Mouse (Mus musculus): ENCODE measurements around the gene Ldlr.

Ldlr gene

GRCm38 (mm10) chr9:21726218-21726975, 3.1 kb downstream of the Ldlr start:
- DNase-seq, result no peak

- no peak for DNase-seq
These were observed 5.1 kb downstream of the Ldlr start for GRCm38 (mm10) chr9:21728261-21728832.

DNA sequence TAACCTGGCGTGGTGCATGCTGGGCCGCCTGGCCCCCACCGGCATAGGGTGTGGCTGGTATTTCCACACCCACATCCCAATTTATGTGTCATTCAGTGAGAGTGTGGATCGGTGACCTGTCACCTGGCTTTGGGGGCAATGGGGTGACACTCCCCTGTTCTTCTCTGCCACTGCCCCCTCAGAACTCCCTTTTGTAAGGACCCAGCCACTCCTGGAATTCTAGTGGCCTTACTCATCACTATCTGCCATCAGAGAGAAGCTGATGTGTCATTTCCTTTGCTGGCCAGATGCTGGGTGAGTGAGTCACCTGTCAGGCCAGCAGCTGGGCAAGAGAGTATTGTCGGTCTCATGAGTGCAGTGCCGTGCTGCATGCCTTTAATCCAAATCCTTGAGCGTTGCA, 6.0 kb downstream of the Ldlr start:
- no peak for DNase-seq

DNA sequence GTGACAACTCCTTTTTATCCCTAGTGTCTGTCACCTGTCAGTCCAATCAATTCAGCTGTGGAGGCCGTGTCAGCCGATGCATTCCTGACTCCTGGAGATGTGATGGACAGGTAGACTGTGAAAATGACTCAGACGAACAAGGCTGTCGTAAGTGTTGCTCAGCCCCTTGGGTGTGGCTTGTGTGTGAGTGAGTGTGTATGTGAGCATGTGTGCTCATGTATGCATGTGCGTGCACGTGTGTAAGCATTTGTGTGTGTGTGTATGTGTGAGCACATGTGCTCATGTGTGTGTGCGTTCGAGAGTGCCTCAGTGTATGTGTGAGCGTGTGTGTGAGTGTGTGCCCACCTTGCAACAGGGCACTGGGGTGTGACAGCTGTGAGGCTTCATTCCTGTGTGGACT, 9.0 kb downstream of the Ldlr start:
- no peak for DNase-seq

- DNase-seq, result no peak
These were observed 10.2 kb downstream of the Ldlr start for GRCm38 (mm10) chr9:21733446-21733845.

- DNase-seq, result no peak
These were observed 10.7 kb downstream of the Ldlr start for GRCm38 (mm10) chr9:21733989-21734388.

DNA sequence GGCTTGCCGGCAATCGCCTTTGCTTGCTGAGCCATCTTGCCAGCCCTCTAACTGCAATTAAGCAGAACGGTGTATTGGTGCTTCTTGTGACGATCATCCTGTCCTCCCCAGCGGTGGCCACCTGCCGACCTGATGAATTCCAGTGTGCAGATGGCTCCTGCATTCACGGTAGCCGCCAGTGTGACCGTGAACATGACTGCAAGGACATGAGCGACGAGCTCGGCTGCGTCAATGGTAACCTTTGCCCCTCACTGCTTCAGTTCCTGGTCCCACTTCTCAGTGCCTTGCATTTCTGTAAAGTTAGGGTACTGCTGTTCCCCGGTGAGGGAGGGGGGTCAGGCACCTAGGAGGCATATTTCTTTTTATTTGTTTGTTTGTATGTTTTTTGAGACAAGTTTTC, 11.8 kb downstream of the Ldlr start:
- DNase-seq, result no peak

DNA sequence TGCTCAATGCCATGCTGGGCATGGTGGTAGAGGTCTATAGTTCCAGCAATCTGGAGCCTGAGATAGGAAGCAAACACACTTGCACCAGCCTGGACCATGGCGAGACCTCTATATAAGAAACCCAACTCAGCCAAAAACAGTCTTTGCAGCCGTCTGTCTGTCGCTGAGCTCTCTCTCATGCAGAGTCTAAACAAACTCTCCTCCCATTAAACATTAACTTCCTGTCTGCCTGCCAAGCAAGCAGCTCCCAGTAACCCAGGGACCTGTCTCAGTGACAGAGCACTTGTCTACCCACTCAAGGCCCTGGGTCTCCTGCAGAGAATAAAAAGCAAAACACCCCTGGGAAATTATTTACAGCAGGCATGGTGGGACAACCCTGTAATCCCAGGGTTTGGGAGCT, 13.3 kb downstream of the Ldlr start:
- DNase-seq, result peak; percentile 74

DNA sequence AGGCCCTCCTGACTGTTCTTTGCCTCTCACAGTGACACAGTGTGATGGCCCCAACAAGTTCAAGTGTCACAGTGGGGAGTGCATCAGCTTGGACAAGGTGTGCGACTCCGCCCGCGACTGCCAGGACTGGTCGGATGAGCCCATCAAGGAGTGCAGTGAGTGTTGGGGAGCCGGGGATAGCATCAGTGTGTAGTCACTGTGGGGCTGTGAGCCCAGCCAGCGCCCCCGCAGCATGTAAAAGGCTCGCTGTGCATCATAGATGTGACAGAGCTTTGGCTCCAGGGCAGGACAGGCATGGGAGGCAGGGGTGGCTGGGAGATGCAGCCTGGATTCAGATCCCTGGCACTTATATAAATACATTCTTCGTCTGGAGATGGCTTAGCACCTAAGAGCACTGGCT, 13.9 kb downstream of the Ldlr start:
- DNase-seq, result no peak

DNA sequence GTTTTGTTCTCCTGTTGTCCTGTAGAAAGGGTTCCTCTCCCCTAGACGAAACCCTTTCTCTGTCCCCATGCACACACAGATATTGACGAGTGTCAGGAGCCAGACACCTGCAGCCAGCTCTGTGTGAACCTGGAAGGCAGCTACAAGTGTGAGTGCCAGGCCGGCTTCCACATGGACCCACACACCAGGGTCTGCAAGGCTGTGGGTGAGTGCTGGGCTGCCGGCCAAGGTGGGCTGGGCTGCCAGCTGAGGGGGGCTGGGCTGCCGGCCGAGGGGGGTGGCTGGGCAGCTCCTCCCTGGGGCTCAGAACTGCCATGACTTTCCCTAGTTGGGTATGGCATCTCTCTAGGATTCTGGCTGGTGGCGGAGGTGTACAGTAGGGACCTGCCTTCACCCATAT, 15.5 kb downstream of the Ldlr start:
- no peak for DNase-seq

GRCm38 (mm10) chr9:21740427-21740826, 17.1 kb downstream of the Ldlr start:
- no peak for DNase-seq

GRCm38 (mm10) chr9:21741514-21741913, 18.2 kb downstream of the Ldlr start:
- DNase-seq, result no peak

- DNase-seq, result no peak
These were observed 24.0 kb downstream of the Ldlr start for GRCm38 (mm10) chr9:21747238-21747774.

DNA sequence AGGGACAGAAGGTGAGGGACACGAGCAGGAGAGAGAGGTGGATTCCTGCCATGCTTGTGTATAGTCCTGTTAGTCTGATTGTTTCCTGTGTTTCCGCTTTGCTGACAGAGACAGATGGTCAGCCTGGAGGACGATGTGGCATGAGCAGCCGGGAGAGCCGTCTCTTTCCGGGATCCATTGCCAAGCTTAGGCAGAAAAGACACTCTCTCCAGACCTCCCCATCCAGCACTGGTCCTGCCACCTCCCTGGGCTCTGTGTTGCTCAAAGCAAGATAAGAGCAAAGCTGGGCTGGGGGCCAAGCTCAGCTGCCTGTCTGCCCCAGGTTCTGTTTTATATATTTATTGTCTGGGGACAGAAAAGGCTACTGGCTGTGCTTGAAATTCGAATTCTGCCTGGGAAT, 24.8 kb downstream of the Ldlr start:
- DNase-seq, result peak; percentile 81

DNA sequence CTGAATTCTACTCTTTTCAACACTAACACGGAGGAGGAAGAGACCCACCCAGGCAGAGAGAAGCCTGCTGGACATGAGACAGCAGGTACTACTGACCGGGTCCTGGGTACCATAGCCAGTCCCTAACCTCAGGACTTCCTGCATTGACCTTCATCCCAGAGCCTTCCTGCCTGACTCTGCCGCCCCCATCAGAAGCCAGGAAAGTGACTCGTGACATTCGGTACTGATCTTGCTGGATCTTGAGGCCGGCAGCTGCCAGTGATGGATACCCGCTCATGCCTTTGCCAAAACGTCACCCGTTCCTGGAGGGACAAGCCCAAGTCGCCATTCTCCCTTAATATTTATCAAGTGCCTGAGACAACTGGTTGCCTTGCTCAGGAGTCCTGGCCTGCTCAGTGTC, 25.2 kb downstream of the Ldlr start:
- DNase-seq, result no peak

GRCm38 (mm10) chr9:21749382-21750118, 26.3 kb downstream of the Ldlr start:
- no peak for DNase-seq

- no peak for DNase-seq
These were observed 27.1 kb downstream of the Ldlr start for GRCm38 (mm10) chr9:21750370-21750769.

- no peak for DNase-seq
These were observed 28.1 kb downstream of the Ldlr start for GRCm38 (mm10) chr9:21751347-21751746.

- DNase-seq, result peak; percentile 79
These were observed 29.0 kb downstream of the Ldlr start for GRCm38 (mm10) chr9:21752252-21752792.

- peak; percentile 83 for DNase-seq
These were observed 30.7 kb downstream of the Ldlr start for GRCm38 (mm10) chr9:21754003-21754402.

GRCm38 (mm10) chr9:21754516-21755321, 31.4 kb downstream of the Ldlr start:
- DNase-seq, result peak; percentile 51
